Mouse (Mus musculus) embryonic facial prominence, embryonic 13.5 days (tissue): ENCODE measurements around the gene Gm11084. TPM values are rescaled to one million over a fixed set of nuclear protein-coding genes. Genes with fewer than 3 reads are reported as not detected.
"Not testable (repeated sequence)": the region's sequence is repeated elsewhere in the genome, so short reads cannot be mapped to it uniquely, and the experiment has no call there.

Experiments
- ATAC-seq: fragments of 200-750 bp; cut with Nextera tagmentation; 2 replicates; pipeline ENCODE4 v1.8.0; 2017; ENCODE audit warnings: low read depth; ENCODE audit not compliant: insufficient number of reproducible peaks, insufficient read depth, low FRiP score, low TSS enrichment
- H3K27ac ChIP-seq: fragments of 300-500 bp; sonication (generic); 2 replicates; pipeline ENCODE4 v1.5.1; 2015; ENCODE audit warnings: moderate library complexity, mild to moderate bottlenecking, inconsistent platforms
- H3K27me3 ChIP-seq: fragments of 300-500 bp; sonication (generic); 2 replicates; pipeline ENCODE4 v1.6.1; 2015; ENCODE audit warnings: mild to moderate bottlenecking, inconsistent platforms
- H3K36me3 ChIP-seq: fragments of 300-500 bp; sonication (generic); 2 replicates; pipeline ENCODE4 v1.6.1; 2015; ENCODE audit warnings: mild to moderate bottlenecking, inconsistent platforms
- H3K4me1 ChIP-seq: fragments of 300-500 bp; sonication (generic); 2 replicates; pipeline ENCODE4 v1.6.1; 2015; ENCODE audit warnings: inconsistent platforms
- H3K4me2 ChIP-seq: fragments of 300-500 bp; sonication (generic); 2 replicates; pipeline ENCODE4 v1.6.1; 2015; ENCODE audit warnings: moderate library complexity, mild to moderate bottlenecking, inconsistent platforms
- H3K4me3 ChIP-seq: fragments of 300-500 bp; sonication (generic); 2 replicates; pipeline ENCODE4 v1.5.1; 2015; ENCODE audit warnings: mild to moderate bottlenecking, inconsistent platforms
- H3K9ac ChIP-seq: fragments of 300-500 bp; sonication (generic); 2 replicates; pipeline ENCODE4 v1.6.1; 2015; ENCODE audit warnings: mild to moderate bottlenecking, inconsistent platforms
- H3K9me3 ChIP-seq: fragments of 300-500 bp; sonication (generic); 2 replicates; pipeline ENCODE4 v1.6.1; 2016; ENCODE audit warnings: inconsistent platforms
- whole genome bisulfite sequencing: fragments of 180-500 bp; shearing (Covaris S2); methylation state at CpG from one replicate; pipeline ENCODE4 v1.1.7; 2015; ENCODE audit warnings: mixed read lengths; 5-methylcytosine and 5-hydroxymethylcytosine counted together
- polyA plus RNA-seq: library from polyadenylated mRNA; unstranded; fragments of >200 nt; fragmentation: Nextera tagmentation; extraction: Ambion mirVana; gene quantifications from 2 replicates; pipeline ENCODE4 v1.2.1, GENCODE M21; 2015

The Gm11084 gene
- polyA plus RNA-seq, 1 experiment from 2014 or later, result not detected

- Histone ChIP-seq H3K36me3 (peaks cover 11% of the 10 kb centered on the region), H3K4me3 (no peak overlapping the region), H3K4me2 (no peak overlapping the region), H3K27me3 (no peaks in the 10 kb centered on the region), H3K9ac (no peak overlapping the region), H3K9me3 (peaks cover 10% of the 10 kb centered on the region), H3K27ac (no peak overlapping the region), H3K4me1 (peaks cover 23% of the 10 kb centered on the region)
- ATAC-seq, result no peak
- WGBS, result 95% methylated on average over 17 of the region's 17 CpGs
Measured at GRCm38 (mm10) chr2:72992497-72992896, 6.0 kb upstream of the Gm11084 start.

DNA sequence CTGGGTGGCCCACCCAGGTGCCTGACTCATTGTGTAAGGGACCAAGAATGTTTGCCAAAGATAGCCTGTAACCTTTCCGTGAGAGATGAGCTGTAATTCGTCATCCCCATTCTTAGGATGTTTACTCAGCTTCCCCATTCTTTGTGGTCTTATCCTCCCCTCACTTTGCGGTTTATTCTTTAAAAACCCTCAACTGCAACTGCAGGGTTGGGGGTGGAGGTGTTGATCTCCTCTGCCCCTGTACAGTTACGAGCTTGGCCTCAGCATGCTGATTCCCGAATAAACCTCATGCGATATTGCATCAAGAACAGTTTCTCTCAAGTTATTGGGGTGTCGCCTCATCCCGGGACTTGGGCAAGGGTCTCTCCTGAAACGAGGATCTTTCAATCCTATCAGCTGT lies 2.4 kb upstream of the Gm11084 start:
- 95% methylated on average over 9 of the region's 9 CpGs for WGBS
- not testable (repeated sequence) for H3K27ac ChIP-seq, H3K4me1 ChIP-seq, H3K4me2 ChIP-seq, ATAC-seq, H3K4me3 ChIP-seq, H3K9ac ChIP-seq, H3K9me3 ChIP-seq, H3K27me3 ChIP-seq
- peaks cover 11% of the 10 kb centered on the region for H3K36me3 ChIP-seq

- Histone ChIP-seq H3K4me2 (no peak overlapping the region), H3K4me3 (no peak overlapping the region), H3K27ac (no peak overlapping the region), H3K9me3 (peaks cover 10% of the 10 kb centered on the region), H3K27me3 (no peaks in the 10 kb centered on the region), H3K4me1 (no peaks in the 10 kb centered on the region), H3K36me3 (peaks cover 11% of the 10 kb centered on the region), H3K9ac (no peak overlapping the region)
- WGBS, result 61% methylated on average over 1 of the region's 1 CpGs
- no peak for ATAC-seq
Measured at GRCm38 (mm10) chr2:72985516-72985915, 1.0 kb downstream of the Gm11084 start.

DNA sequence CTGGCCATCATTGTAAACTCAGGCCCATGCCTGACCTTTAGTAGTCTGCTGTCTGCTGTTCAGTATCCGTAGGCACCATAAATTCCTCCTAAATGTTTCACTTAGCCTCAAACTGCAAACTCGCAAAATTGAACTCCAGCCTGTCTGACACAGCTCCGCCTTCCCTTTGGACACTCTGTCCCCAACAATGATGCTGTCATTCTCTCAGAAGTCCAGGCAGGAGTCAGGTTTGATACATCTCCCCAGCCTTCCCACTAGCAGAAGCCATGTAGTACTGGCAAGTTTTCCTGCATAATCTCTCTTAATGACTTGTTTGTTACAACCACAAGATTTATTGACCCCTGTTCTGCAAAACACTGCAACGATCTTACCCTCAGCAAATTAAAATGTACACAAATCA lies 1.7 kb downstream of the Gm11084 start:
- H3K27ac ChIP-seq, result 0 out of 2 replicates have a peak overlapping the region, but pooled peaks have one; percentile 28
- H3K9me3 ChIP-seq, result peaks cover 10% of the 10 kb centered on the region
- WGBS, result 76% methylated on average over 4 of the region's 4 CpGs
- no peak for ATAC-seq
- no peaks in the 10 kb centered on the region for H3K27me3 ChIP-seq
- no peak overlapping the region for H3K4me2 ChIP-seq
- H3K4me1 ChIP-seq, result no peaks in the 10 kb centered on the region
- peaks cover 11% of the 10 kb centered on the region for H3K36me3 ChIP-seq
- H3K4me3 ChIP-seq, result no peak overlapping the region
- no peak overlapping the region for H3K9ac ChIP-seq

DNA sequence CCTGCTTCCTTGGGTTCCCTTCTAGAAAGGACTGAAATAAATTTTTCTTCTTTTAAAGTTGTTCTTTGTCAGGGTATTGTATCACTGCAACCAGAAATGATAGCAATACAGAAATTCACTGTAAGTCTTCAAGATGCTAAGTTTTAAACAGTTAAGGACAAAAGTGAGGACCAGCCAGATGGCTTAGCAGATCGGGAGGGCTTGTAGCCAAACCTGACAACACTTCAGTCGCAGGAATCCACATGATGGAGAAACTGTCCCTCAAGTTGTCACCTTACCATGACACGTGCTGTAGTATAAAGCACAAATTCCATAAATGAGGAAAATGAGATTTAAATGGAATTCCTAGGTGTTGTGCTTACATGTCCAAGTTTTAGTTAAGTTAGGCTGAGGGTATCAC lies 3.3 kb downstream of the Gm11084 start:
- H3K4me2 ChIP-seq, result no peak overlapping the region
- no peaks in the 10 kb centered on the region for H3K4me1 ChIP-seq
- H3K9ac ChIP-seq, result no peak overlapping the region
- WGBS, result 93% methylated on average over 3 of the region's 3 CpGs
- H3K36me3 ChIP-seq, result 0 out of 2 replicates have a peak, but pooled peaks cover 1% of the 10 kb centered on the region
- H3K27me3 ChIP-seq, result no peaks in the 10 kb centered on the region
- H3K9me3 ChIP-seq, result peaks cover 3% of the 10 kb centered on the region; the same call in 1 of the 2 replicates
- no peak overlapping the region for H3K27ac ChIP-seq
- no peak for ATAC-seq
- no peak overlapping the region for H3K4me3 ChIP-seq

DNA sequence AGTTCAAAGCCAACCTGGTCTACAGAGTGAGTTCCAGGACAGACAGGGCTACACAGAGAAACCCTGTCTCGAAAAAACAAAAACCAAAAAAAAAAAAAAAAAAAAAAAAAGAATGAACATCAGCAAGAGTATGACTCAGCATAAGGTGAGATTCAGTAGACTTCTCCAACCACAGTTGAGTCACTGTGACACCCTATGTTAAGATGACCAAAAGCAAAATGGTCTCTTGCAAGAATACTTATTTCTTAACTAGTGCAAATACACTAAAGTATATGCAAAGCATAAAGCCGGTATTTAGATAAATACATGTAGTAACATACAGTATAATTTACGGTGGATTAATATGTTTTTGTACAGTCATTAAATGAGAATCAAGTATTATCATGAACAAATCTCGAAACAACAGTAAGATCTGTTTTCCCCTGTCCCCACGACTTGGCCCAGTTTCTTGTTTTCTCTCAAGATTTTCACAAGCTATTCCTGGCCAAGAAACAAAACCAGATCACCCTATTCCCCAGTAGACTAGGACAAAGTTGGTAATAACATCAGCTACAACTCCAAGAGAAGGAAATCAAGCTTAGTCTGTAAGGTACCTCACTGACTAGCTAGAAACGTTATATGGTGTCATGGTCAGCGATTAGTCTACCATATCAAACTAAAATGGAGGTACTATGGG lies 4.3 kb downstream of the Gm11084 start:
- Histone ChIP-seq H3K9ac (no peak overlapping the region), H3K9me3 (no peaks in the 10 kb centered on the region), H3K4me3 (no peak overlapping the region), H3K36me3 (no peaks in the 10 kb centered on the region), H3K4me1 (no peaks in the 10 kb centered on the region), H3K4me2 (no peak overlapping the region), H3K27me3 (no peaks in the 10 kb centered on the region), H3K27ac (no peak overlapping the region)
- no peak for ATAC-seq
- WGBS, result 91% methylated on average over 7 of the region's 7 CpGs

GRCm38 (mm10) chr2:72981441-72982109 lies 4.9 kb downstream of the Gm11084 start:
- H3K9ac ChIP-seq, result no peak overlapping the region
- peak overlapping the region; percentile 100 for H3K27ac ChIP-seq
- H3K36me3 ChIP-seq, result no peaks in the 10 kb centered on the region
- WGBS, result 78% methylated on average over 9 of the region's 9 CpGs
- H3K4me2 ChIP-seq, result peak overlapping the region; percentile 71
- H3K4me3 ChIP-seq, result peak overlapping the region; percentile 97
- H3K4me1 ChIP-seq, result peaks cover 3% of the 10 kb centered on the region; the same call in 1 of the 2 replicates
- no peaks in the 10 kb centered on the region for H3K9me3 ChIP-seq
- H3K27me3 ChIP-seq, result no peaks in the 10 kb centered on the region
- ATAC-seq, result no peak

DNA sequence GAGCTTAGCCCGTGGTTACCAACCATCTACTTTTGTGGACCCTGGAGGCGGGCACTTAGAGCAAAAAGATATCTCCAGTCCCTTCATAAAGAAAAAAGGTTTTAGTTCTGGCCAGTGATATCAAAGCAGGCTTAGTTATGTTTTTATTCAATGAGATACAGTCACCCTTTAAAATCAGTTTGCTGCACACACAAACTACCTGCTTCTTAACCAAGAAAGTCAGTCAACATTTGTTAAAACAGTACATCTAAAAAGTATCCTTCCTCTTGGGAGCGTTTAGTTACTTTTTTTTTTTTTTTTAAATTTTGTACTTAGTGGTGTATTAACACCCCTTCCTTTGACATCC lies 5.5 kb downstream of the Gm11084 start:
- Histone ChIP-seq H3K27ac (peak overlapping the region; percentile 100), H3K4me1 (peaks cover 6% of the 10 kb centered on the region), H3K27me3 (no peaks in the 10 kb centered on the region), H3K36me3 (no peaks in the 10 kb centered on the region), H3K9ac (peak overlapping the region; percentile 100), H3K9me3 (no peaks in the 10 kb centered on the region), H3K4me3 (peak overlapping the region; percentile 97), H3K4me2 (peak overlapping the region; percentile 71)
- ATAC-seq, result no peak
- WGBS, result 7% methylated on average over 3 of the region's 3 CpGs

GRCm38 (mm10) chr2:72980337-72981074 lies 6.0 kb downstream of the Gm11084 start, which contains the start of gene Sp3:
TSS of gene Sp3 (minus strand) at chr2:72980446.
- Histone ChIP-seq H3K27me3 (no peaks in the 10 kb centered on the region), H3K4me2 (peak within 1 kb of the TSS; percentile 71), H3K4me3 (peak within 1 kb of the TSS; percentile 97), H3K36me3 (0 out of 2 replicates have a peak, but pooled peaks cover 3% of the 10 kb centered on the region), H3K9me3 (no peaks in the 10 kb centered on the region), H3K27ac (peak within 1 kb of the TSS; percentile 100), H3K4me1 (peaks cover 12% of the 10 kb centered on the region), H3K9ac (peak within 1 kb of the TSS; percentile 100)
- peak; percentile 89 for ATAC-seq
- under 1% methylated on average over 64 of the region's 64 CpGs for WGBS

GRCm38 (mm10) chr2:72979659-72980071 lies 6.9 kb downstream of the Gm11084 start:
- peaks cover 13% of the 10 kb centered on the region for H3K4me1 ChIP-seq
- H3K27ac ChIP-seq, result peak overlapping the region; percentile 100
- 0 out of 2 replicates have a peak, but pooled peaks cover 3% of the 10 kb centered on the region for H3K36me3 ChIP-seq
- H3K4me3 ChIP-seq, result peak overlapping the region; percentile 97
- peak overlapping the region; percentile 100 for H3K9ac ChIP-seq
- peak; percentile 76 for ATAC-seq
- no peaks in the 10 kb centered on the region for H3K27me3 ChIP-seq
- peak overlapping the region; percentile 71 for H3K4me2 ChIP-seq
- WGBS, result 0% methylated on average over 28 of the region's 54 CpGs
- no peaks in the 10 kb centered on the region for H3K9me3 ChIP-seq

- Histone ChIP-seq H3K4me1 (peaks cover 13% of the 10 kb centered on the region), H3K27ac (peak overlapping the region; percentile 100), H3K4me2 (peak overlapping the region; percentile 71), H3K27me3 (no peaks in the 10 kb centered on the region), H3K36me3 (0 out of 2 replicates have a peak, but pooled peaks cover 3% of the 10 kb centered on the region), H3K4me3 (peak overlapping the region; percentile 97), H3K9me3 (no peaks in the 10 kb centered on the region), H3K9ac (peak overlapping the region; percentile 100)
- 1% methylated on average over 82 of the region's 107 CpGs for WGBS
- ATAC-seq, result peak; percentile 82
Measured at GRCm38 (mm10) chr2:72978901-72979658, 7.4 kb downstream of the Gm11084 start.
